Mouse (Mus musculus) right cerebral cortex, adult 2 months (tissue): ENCODE results near the gene Vkorc1l1.
A peak's percentile ranks its signal among the peaks of the same experiment; 100 is the strongest.

Source experiments
- DNase-seq, 2 experiments: peaks; one replicate each; pipeline ENCODE4 v3.0.0; 2021 to 2022; ENCODE audit warnings: low spot score in 2 of 2

Gene Vkorc1l1

DNA sequence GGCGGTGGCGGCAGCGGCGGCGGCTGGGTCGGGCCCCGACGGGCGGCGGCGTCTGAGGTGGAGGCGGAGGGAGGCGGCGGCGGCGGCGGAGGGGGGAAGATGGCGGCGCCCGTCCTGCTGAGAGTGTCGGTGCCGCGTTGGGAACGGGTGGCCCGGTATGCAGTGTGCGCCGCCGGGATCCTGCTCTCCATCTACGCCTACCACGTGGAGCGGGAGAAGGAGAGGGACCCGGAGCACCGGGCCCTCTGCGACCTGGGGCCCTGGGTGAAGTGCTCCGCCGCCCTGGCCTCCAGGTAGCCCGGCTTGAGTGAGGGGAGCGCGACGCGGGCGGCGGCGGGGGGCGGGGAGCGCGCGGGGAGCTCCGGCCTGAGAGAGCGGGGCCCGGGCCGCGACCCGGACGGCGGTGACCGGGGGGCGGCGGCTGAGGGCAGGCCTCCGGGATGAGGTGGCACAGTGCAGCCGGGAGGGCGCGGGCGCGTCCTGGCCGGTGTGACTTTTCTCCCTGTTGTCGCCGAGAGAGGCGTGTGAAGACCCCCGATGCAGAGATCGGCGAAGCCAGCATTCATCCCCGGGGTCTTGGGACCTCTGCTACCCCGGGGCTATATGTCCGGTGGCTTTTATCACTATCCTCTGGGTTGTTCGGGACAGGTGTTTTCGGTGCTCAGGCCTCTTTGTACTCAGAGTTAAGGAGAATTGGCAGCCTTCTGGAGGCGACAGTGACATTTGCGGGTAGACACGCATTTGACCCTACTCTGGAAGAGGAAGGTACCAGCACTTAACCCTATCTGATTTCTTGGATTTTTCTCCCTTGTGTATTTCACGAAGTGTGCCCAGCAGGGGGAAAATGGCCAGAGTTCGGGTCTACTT lies 536 bp downstream of the Vkorc1l1 start:
- DNase-seq: peak; percentile 18

DNA sequence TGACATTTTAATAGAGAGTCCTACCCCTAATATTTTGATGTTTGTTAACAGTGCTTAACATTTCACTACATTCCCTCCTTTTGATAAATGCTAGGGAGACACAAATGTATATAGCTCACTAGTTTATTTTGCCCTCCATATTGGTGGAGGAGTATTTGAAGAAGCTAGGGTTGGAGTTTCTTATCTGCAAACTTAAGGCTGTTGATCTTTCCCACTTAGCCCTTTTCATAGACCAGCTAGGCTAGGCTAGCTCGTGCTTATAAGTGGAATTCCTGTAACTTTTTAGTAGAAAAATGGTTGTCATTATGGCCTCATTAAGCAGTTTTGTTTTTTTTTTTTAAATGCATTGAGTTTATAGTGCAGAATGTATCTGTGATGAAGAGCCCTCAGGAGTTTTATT lies 1.6 kb downstream of the Vkorc1l1 start:
- DNase-seq: no peak

DNA sequence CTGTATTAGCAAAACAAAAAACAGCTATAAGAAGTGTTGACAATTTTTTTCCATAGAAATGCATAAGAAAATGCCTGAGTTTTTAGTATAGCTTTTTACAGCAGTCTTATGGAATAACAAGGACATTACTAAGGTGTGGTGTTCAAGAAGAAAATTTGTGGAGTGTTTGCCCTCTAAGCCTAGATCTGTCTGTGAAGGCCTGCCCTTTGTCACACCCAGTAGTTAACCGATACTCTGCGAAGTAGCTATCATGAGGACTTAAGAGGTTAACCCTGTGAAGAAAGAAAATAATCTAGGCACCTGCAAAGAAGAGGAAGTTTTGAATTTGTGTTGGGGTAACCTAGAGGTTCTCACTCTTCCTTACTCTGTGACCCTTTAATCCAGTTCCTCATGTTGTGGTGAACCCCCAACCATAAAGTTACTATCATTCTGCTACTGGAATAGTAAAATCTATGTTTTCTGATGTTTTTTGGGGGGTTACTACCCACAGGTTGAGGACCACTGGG lies 5.8 kb downstream of the Vkorc1l1 start:
- no peak for DNase-seq

DNA sequence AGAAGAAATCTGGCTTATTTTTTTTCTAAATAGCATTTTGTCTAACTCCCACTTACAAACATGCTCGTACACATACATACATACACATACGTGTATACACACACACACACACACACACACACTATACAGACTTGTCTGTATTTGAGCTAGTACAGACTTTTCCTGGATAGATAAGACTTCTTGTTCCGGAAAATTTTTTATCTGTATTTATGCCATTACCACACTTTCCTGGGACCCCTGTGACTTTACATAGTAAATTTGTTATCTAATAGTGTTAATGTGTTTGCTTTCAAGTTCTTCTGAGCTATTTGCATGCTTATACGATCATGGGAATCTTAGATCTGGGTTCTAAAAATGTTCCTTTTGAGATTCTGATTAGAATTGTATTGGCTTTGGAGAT lies 10.4 kb downstream of the Vkorc1l1 start:
- DNase-seq: no peak

DNA sequence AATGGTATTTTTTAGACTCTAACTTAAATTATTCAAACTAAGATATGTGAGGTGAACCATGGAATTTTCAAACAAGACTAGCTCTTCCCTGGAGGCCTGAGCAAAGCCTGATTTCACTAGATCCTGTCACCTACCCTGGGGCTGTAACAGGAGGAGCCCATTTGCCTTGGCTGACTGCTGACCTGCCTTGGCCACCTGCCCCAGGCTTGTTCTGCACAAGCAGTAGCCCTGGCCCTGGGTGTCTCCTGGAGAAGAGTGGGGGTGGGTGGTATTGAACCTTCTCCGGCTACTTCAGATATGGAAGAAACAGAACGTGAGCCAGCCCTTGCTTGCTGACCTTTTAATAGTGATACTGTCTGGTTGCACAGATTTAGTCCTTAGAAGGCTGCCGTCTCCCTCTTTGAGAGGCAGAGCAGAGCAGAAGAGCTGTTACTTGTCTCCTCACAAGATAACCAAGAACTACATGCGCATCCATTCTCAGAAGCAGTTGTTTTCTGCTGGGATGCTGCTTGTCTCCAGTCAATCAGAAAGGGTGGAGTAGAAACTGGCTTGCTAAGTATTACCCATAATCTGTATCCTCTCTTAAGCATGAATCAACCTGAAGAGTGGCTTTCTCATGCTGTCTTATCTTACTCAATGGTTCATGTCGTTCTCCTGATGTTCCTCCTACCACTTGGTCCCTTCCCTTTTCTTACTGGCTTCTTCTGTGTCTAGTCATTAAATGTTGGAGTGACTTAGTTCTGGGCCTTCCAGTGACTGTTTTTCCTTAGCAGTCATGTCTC lies 12.9 kb downstream of the Vkorc1l1 start:
- DNase-seq: no peak

DNA sequence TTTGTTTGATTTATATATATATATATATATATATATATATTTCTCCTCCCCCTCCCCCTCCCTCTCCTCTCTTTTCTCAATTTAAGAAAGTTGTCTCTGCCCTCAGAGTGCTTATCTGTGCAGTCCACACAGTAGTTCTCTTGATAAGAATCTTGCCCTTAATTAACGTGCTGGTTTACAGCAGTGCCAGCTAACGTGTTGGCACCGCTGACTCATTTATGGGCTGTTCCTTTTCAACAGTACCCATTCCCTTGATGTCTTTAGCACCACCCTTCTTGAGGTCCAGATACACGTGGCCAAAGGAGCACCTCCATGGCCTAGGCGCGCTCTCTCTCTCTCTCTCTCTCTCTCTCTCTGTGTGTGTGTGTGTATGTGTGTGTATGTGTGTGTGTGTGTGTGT lies 14.0 kb downstream of the Vkorc1l1 start:
- DNase-seq: no peak

DNA sequence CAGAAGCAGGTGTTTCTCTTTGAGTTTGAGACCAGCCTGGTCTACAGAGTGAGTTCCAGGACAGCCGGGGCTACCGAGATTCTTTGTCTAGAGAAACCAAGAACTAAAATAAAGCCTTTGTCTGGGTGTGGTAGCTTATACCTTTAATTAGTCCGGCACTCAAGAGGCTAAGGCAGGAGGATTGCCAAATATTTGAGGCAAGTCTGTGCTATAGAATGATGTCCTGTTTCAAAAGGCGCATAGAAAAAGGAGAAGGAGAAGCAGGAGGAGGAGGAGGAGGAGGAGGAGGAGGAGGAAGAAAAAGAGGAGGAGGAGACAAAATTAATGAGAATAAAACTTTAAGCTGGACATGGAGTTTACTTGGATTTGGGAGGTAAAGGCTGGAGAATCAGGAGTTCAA lies 21.5 kb downstream of the Vkorc1l1 start:
- no peak for DNase-seq

DNA sequence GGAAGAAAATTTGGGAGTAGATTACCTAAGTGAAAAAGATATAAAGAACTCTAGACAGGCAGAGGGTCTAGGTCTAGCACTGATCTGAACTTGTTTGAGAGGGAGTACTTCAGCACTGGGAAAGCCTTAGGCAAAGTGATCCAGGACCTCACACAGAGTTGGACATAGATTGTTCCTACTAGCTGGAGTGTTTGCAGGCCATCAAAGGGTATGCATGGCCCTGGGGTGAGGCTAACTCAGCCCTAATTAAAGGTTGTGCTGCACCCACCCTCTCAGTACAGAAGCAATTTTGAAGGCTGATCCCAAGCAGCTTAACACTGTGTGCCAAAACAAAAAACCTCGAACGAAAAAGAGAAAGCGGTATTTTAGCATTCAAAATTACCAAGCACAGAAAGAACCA lies 24.7 kb downstream of the Vkorc1l1 start:
- DNase-seq: no peak

DNA sequence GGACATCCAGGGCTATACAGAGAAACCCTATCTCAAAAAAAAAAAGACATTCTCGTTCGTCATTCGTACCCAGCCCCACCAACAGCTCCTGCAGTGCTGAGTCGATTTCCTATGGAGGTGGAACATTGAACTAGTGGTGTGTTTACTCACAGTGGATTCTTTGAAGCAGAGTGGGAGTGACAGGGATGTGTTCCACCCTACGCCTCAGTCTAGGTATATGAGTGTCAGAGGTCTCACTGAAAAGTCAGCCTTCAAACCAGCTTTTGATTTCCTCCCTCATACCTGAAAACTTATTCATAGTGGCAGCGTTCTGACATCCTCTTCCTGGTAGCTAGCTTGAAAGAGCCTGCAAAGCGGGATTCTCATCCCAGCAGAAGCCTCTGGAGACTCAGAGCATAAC lies 26.6 kb downstream of the Vkorc1l1 start:
- no peak for DNase-seq

DNA sequence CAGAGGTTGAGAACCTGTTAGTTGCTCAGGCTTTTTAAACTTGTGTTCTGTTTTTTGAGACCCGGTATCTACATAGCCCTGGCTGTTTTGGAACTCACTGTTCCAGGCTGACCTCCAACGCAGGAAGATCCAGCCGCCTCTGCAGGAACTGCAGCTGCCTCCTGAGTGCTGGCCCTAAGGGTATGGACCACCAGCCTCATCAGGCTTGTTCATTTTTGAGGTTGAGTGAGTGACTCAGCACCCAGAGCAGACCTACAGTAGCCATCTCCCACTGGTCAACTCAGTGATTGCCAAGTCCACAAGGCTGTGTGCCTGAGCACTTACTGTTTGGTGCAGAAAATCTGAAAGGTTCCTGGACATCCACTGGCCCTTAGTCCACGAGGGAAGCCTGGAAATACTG lies 29.7 kb downstream of the Vkorc1l1 start:
- no peak for DNase-seq

DNA sequence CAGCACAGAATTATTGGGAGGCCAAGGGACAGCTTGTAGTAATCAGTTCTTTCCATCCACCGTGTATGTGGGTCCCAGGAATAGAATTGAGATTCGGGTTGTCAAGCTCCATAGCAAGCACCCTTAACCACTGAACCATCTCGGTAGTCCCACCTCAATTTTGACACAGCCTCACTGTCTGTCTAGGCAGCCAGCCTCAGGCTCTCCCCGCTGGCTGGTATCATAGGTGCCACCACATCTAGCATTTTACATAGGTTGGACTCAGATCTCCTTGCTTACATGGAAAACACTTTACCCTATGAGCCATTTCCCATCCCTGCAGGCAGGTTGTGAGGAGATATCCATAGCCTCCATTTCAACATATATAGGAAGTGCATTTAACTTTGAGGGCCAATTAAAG lies 32.6 kb downstream of the Vkorc1l1 start:
- no peak for DNase-seq

DNA sequence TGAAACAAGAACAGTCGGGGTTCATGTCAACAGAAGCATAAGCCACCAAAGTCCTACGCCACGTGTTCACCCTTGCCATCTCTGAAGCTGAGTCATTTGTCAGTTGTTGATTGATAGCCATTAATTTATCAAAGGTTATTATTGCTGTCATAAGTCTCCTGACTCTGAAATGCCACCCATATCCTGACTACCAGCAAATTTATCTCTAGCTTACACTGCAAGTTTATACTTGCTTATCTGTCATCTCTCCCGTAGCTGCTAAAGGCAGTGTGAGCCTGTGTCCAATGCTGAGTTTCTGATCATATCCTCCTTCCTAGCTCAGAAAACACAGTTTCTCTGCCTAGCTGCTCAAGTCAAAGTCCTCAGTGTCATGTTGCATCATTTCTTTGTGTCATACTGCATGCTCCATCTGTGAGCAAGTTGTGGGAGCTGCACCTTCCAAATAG lies 33.1 kb downstream of the Vkorc1l1 start:
- no peak for DNase-seq

DNA sequence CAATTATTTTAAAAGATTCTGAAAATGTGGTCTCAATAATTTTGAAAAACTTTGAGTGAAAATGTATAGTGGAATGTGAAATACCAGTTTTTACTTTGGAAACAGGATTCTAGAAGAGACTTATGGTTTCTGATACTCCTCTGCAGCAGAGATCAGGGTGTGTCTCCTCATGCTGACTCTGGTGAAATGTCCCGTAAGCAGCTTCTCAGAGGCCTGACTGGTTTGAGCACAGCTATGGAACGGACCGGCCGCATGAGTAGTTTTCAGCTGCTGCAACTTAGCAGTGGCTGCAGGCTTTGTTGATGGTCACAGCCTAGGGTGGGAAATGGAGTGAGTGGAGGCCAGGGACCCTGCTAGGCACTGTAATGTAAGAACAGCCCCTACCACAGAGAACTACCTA lies 36.0 kb downstream of the Vkorc1l1 start:
- DNase-seq: no peak

DNA sequence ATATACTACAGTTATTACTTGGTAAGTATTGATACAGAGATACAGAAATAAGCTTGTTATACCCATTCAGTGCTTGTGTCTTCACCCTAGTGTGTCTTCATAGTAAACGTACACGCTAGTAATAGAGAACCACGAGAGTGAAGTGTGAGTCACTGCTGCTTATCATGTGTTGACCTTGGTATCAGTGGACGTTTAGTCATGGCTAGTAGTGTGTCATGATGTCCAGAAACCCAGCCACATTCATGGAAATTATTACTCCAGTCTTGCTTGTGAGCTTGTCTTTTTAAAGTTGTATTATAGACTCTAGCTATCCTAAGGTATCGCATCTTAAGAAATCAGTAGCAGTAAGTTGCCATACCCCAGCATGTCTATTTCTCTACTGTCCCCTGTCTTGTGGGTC lies 36.8 kb downstream of the Vkorc1l1 start:
- DNase-seq: no peak

DNA sequence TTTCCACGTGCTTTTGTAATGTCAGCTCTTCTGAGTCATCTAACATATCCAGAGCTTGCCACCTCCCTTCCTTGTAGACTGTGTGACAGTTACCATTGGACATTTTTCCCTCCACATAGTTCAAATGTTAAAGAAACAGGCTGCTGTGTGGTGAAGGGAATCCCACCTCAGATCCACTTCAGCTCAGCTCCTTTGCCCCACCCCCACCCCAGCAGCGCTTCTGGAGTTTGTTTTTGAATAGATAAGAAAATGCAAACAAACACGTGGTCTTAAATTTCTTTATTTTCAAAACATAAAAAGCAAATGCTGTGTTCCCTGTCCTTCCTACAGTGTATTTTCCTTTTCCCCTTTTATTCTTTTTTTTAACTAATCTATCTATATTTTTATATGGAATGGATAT lies 38.4 kb downstream of the Vkorc1l1 start:
- no peak for DNase-seq

DNA sequence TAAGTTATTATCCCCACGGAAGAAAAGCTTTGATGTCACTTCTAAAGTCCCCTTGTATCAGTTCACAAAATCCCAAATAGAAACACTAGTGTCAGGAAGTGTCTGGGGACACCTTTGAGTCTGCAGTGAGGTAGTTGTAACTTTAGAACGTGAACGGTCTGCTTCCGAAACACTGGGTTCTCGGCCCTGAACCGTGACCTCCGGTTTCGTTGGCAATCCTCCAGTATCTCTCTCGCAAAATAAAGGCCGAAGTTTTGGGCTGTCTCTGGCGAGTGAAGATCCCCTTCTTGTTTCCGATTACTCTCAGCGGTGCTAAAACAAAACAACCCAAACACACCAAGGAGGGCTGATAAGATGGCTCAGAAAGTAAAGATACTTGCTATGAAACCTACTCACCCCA lies 47.6 kb downstream of the Vkorc1l1 start:
- DNase-seq: no peak

DNA sequence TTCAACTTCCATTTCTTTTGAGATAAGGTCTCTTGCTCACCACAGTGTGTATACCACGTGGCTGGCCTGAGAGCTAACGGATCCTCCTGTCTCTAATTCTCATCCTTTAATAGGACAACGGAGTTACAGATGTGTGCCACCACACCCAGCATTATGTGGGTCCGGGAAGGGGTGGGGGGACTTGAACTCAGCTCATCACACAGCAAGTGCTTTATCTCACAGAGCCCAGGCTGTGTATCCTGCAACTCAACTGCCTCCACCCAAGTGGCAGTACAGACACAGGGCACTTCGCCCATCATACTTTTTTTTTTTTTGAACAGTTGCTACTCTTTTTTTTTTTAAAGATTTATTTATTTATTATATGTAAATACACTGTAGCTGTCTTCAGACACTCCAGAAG lies 50.1 kb downstream of the Vkorc1l1 start:
- no peak for DNase-seq

DNA sequence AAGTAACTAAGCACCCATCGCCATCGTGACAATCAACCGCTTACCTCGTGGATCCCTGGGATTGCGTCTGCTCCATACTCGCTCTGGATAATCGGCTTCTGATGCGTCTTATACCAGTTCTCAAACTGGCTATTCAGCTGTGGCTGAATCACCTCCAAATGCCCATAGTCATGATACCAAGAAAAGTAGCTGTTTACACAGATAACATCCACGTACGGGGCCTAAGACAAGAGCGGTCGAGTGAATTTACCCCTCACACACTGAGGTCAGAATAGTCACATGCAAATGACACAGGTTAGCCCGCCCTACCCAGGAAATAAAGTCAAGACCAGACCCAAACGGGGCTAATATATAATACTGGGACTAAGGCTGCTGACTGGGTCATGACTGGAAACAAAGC lies 51.6 kb downstream of the Vkorc1l1 start:
- no peak for DNase-seq

DNA sequence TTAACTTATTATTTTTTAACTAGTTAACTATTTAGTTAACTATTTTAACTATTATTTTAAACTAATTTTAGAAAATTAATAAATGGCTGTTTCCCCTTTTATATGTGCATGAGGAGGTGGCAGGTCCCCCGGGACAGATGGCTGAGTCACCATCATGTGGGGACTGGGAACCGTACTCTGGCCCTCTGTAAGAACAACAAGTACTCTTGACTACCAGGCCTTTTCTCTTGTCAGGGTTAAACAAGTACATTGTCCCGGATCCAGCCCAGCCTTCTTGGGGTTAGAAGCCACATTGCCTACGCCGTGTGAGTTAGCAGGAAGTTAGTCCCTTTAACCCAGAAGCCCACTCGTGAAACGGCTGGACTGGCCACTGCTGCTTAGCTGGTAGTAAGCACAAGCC lies 53.2 kb downstream of the Vkorc1l1 start:
- DNase-seq: no peak

DNA sequence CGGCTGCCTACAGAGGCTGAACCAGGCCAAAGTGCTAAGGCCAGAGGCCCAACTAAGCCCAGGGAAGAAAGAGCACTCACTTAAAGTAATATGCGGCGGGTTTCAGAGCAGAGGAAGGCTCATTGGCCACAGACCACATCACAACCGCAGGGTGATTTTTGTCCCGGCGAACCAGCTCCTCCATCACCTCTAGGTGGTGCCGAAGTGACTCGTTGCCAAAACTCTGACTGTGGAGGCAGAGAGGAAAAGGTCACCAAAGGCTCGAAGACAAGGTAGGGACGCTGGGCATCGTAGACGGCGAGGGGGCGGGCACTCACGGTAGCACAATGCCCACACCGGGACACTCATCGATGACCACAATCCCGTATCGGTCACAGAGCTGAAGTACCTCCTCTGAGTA lies 55.9 kb downstream of the Vkorc1l1 start:
- DNase-seq: no peak

DNA sequence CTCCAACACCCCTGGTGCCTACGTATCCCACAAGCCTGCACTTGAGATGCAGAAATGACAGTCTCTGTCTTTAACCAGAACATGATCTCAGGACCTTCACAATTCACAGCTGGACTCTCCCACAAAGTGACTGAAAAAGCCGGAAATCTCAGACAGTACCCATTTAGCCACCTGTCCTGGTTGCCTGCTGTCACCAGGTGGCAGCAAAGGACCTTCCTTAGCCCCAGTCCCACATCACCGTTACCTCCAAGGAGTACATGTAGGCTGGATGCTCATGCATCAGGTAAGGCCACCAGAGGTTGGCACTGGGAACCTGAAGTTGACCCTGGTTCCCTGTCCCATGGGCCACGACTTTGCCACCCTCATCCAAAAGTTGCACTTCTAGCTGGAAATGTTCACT lies 57.3 kb downstream of the Vkorc1l1 start:
- DNase-seq: peak; percentile 61 to 68

DNA sequence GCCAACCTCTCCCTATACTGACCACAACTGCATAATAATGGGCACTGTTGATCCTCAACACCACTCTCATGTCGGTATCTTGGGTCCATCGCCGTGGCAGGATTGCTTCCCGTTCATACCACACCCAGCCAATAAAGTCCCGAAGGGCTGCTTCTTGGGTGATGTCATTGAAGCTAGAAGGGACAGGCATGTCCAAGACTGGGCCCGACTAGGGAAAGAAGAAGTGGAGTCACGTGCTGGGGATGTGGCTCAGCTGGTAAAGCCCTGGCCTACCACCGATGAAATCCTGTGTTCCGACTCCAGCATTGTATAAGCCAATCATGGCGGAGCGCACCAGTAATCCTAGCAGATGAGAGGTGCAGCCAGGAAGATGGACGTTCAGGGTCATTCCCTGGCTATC lies 59.0 kb downstream of the Vkorc1l1 start:
- DNase-seq: no peak
